Mouse (Mus musculus) hindbrain, embryonic 13.5 days (tissue): ENCODE measurements around the gene 4933415A04Rik. TPM values are rescaled to one million over a fixed set of nuclear protein-coding genes. Genes with fewer than 3 reads are reported as not detected.

Experiments
- ATAC-seq: fragments of 200-750 bp; cut with Nextera tagmentation; 2 replicates; pipeline ENCODE4 v1.8.0; 2017; ENCODE audit warnings: moderate TSS enrichment; ENCODE audit not compliant: low FRiP score
- H3K27ac ChIP-seq: fragments of 300-500 bp; sonication (generic); 2 replicates; pipeline ENCODE4 v1.5.1; 2015; ENCODE audit warnings: inconsistent platforms, mild to moderate bottlenecking, moderate library complexity
- H3K27me3 ChIP-seq: fragments of 300-500 bp; sonication (generic); 2 replicates; pipeline ENCODE4 v1.6.1; 2015; ENCODE audit warnings: mild to moderate bottlenecking, inconsistent platforms
- H3K36me3 ChIP-seq: fragments of 300-500 bp; sonication (generic); 2 replicates; pipeline ENCODE4 v1.6.1; 2015; ENCODE audit warnings: mild to moderate bottlenecking, inconsistent platforms
- H3K4me1 ChIP-seq: fragments of 300-500 bp; sonication (generic); replicated peaks from 2 replicates; pipeline ENCODE4 v1.6.1; 2015; ENCODE audit warnings: inconsistent platforms
- H3K4me2 ChIP-seq: fragments of 300-500 bp; sonication (generic); 2 replicates; pipeline ENCODE4 v1.6.1; 2015; ENCODE audit warnings: inconsistent platforms, mild to moderate bottlenecking, moderate library complexity
- H3K4me3 ChIP-seq: fragments of 300-500 bp; sonication (generic); 2 replicates; pipeline ENCODE4 v1.5.1; 2015; ENCODE audit warnings: mild to moderate bottlenecking, inconsistent platforms
- H3K9ac ChIP-seq: fragments of 300-500 bp; sonication (generic); 2 replicates; pipeline ENCODE4 v1.6.1; 2015; ENCODE audit warnings: mild to moderate bottlenecking, inconsistent platforms
- H3K9me3 ChIP-seq: fragments of 300-500 bp; sonication (generic); 2 replicates; pipeline ENCODE4 v1.6.1; 2016; ENCODE audit warnings: inconsistent platforms
- WGBS: fragments of 180-500 bp; shearing (Covaris S2); methylation state at CpG from one replicate; pipeline ENCODE4 v1.1.7; 2015; 5-methylcytosine and 5-hydroxymethylcytosine counted together
- polyA plus RNA-seq: library from polyadenylated mRNA; unstranded; fragments of >200 nt; fragmentation: Nextera tagmentation; extraction: Ambion mirVana; gene quantifications from 2 replicates; pipeline ENCODE4 v1.2.1, GENCODE M21; 2015

4933415A04Rik gene
- polyA plus RNA-seq, 1 experiment from 2014 or later, result 6.1 TPM

DNA sequence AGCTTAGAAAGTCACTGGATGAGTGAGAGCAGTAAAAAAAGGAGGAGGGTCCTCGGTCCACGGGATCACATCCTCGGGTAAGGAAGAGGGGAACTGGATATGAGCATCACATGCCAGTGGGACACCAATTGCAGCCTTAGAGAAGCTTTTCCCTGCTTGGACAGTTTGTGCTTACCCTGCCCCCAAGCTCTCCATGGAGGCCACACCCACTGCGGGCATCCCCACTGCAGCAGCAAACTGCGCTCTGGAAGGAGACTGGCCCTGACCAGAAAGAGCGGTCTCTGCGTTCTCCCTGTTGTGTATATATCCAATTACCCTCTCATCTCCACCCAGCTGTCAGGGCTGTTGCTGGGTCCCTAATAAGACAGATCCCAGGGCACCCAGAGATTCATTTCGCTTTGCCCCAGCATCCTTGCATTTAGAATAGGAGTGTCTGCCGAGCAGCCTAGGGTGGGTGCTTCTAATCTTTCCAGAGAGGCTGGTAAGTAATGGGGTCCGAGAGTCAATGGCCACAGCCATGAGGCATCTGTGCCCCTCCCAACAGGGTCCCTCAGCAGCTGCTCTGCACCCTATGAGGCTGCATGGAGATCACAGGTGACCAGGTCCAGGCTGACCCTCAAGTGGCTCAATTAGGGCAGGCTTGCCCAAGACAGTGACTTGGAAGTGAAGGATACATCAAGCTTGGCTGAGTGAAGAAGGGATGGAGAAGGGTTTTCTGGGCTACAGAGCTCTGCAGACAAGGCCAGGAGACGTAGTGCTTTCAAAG is 8.9 kb upstream of the 4933415A04Rik start:
- Histone ChIP-seq H3K36me3 (peaks cover 16% of the 10 kb centered on the region), H3K9me3 (no peaks in the 10 kb centered on the region), H3K27me3 (no peaks in the 10 kb centered on the region), H3K4me2 (no peak overlapping the region), H3K9ac (no peak overlapping the region), H3K27ac (no peak overlapping the region; the same call in 1 of the 2 replicates), H3K4me1 (peaks cover 27% of the 10 kb centered on the region), H3K4me3 (no peak overlapping the region)
- ATAC-seq, result no peak
- WGBS, result 65% methylated on average over 11 of the region's 11 CpGs

DNA sequence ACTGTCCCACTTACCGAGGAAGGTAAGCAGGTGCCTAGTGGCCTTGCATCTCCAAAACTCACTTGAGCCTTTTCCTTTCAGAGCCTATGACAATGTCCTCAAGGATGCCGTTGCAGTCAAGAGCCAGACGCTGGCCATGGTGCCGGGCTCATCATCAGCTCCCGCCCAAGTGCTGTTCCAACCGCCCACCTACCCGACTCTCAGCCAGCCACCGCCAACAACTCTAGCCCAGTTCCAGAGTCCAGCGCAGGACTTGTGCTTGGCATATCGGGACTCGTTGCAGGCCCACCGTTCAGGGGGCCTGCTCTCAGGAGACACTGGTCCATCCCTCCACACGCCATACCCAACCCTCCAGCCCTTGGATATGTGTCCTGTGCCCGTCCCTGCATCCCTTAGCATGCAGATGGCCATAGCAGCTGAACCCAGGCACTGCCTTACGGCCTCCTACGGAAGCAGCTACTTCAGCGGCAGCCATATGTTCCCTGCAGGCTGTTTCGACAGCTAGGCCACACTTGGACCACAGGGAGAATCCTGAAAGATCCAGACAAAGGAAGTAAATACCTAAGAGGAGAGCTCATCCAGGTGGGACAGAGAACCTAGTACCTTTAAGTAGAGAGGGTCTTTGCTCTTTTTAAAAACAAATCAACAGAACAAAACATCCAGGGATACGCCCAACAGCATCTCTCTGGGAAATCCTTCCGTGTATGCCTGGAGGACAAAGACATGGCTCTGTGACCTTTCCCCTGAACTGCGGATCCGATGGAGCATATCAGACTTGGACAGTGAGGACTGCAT is 1.4 kb upstream of the 4933415A04Rik start:
- Histone ChIP-seq H3K27ac (peak overlapping the region; percentile 48; the same call in 1 of the 2 replicates), H3K27me3 (no peaks in the 10 kb centered on the region), H3K4me1 (peaks cover 8% of the 10 kb centered on the region), H3K9me3 (no peaks in the 10 kb centered on the region), H3K9ac (no peak overlapping the region), H3K4me2 (no peak overlapping the region), H3K36me3 (peaks cover 45% of the 10 kb centered on the region), H3K4me3 (no peak overlapping the region)
- WGBS, result 85% methylated on average over 22 of the region's 22 CpGs
- ATAC-seq, result no peak

DNA sequence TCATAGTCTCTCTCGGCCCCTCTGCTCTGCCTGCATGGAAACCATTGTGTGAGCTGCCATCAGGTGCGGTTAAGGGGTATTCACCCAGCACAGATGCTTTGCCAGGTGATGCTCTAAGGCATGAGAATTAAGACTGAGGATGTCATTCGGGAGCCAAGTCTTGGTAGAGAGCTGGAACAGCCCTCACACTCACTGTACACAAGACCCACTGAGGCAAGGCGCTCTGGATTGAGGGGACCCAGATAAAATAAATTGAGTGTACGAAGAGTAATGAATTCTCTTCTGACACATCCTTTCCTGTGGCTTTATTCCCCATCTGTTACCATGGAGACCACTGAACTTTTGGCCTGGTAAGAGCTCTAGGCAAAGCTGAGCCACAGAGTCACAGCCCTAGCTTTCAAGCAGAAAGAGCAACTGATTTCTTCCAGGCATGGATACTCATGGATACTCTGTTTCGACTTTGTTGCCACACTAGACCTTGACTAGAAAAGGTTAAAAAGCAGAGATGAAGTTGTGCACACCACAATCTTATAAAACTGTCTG is 2.8 kb downstream of the 4933415A04Rik start:
- 0 out of 2 replicates have a peak overlapping the region, but pooled peaks have one; percentile 0 for H3K27ac ChIP-seq
- ATAC-seq, result no peak
- H3K9me3 ChIP-seq, result no peaks in the 10 kb centered on the region
- 53% methylated on average over 6 of the region's 6 CpGs for WGBS
- H3K4me1 ChIP-seq, result peaks cover 8% of the 10 kb centered on the region
- no peak overlapping the region for H3K9ac ChIP-seq
- H3K27me3 ChIP-seq, result no peaks in the 10 kb centered on the region
- H3K36me3 ChIP-seq, result peaks cover 28% of the 10 kb centered on the region
- no peak overlapping the region for H3K4me2 ChIP-seq
- no peak overlapping the region for H3K4me3 ChIP-seq

DNA sequence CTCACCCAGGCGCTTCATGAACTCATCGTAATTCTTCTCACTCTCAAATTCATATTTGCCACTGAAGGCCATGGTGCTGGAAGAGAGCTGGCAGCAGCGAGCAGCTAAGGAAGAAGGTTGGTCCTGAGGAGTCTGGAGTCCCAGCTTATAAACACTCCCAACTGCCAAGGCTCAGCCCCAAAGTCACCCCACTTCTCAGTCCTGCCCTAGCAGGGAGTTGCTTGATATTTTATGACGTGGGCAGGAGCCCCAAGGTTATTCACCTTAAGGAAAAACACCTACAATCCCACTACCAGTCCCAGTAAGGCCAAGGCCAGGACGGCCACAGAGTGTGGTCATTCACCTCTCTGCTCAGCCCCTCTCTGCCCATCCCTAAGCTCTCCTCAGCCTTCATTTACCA is 14.6 kb downstream of the 4933415A04Rik start, which contains the start of gene Fabp6:
Fabp6 (minus strand) TSS at position 101 of the 400 bp plus-strand sequence.
- Histone ChIP-seq H3K9ac (no peak within 1 kb of the TSS), H3K4me1 (no peaks in the 10 kb centered on the region), H3K27me3 (no peaks in the 10 kb centered on the region), H3K9me3 (no peaks in the 10 kb centered on the region), H3K4me3 (no peak within 1 kb of the TSS), H3K4me2 (no peak within 1 kb of the TSS), H3K27ac (no peak within 1 kb of the TSS), H3K36me3 (no peaks in the 10 kb centered on the region)
- 95% methylated on average over 5 of the region's 5 CpGs for WGBS
- ATAC-seq, result no peak

DNA sequence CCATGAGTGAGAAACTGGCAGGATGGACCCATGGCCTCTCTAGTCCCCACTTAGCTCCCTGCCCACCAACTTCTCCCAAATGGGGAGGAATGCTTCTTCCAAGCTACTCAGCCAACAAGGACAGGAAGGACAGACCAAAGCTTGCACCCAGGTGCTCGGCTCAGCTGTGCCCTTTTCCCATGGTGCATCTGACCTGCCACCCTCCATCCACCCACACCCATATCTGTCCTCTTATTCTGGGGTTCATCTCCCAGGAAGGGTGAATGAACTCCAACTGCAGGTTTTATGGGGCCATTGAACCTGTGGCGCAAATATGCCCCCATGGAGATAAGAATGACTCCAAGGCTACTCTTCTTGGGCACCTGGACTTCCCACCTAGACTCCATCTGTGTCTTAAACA is 17.4 kb downstream of the 4933415A04Rik start:
- H3K4me1 ChIP-seq, result peaks cover 12% of the 10 kb centered on the region
- no peak for ATAC-seq
- H3K4me2 ChIP-seq, result no peak overlapping the region
- H3K4me3 ChIP-seq, result no peak overlapping the region
- H3K27ac ChIP-seq, result no peak overlapping the region
- H3K27me3 ChIP-seq, result no peaks in the 10 kb centered on the region
- 98% methylated on average over 2 of the region's 2 CpGs for WGBS
- H3K9me3 ChIP-seq, result no peaks in the 10 kb centered on the region
- no peak overlapping the region for H3K9ac ChIP-seq
- H3K36me3 ChIP-seq, result no peaks in the 10 kb centered on the region

DNA sequence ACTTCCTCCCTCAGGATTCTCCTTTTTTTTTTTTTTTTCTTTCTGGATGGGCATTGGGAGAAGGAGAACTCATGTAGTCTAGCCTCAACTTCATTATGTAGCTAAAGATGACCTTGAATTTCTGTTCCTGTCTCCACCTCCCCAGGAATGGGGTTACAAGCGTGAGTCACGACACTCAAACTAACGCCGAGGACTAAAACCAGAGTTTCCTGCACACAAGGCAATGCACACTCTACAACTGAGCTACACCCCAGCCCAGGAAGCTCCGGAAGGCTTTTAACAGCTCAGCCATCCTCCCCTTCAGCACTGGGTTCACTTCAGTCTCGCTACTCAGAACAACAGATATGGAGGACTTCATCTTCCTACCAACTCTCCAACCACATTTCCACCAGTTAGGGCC is 18.1 kb downstream of the 4933415A04Rik start:
- Histone ChIP-seq H3K4me1 (peaks cover 12% of the 10 kb centered on the region), H3K9ac (no peak overlapping the region), H3K27me3 (no peaks in the 10 kb centered on the region), H3K4me3 (no peak overlapping the region), H3K9me3 (no peaks in the 10 kb centered on the region), H3K4me2 (no peak overlapping the region), H3K27ac (no peak overlapping the region), H3K36me3 (no peaks in the 10 kb centered on the region)
- 89% methylated on average over 6 of the region's 6 CpGs for WGBS
- no peak for ATAC-seq

DNA sequence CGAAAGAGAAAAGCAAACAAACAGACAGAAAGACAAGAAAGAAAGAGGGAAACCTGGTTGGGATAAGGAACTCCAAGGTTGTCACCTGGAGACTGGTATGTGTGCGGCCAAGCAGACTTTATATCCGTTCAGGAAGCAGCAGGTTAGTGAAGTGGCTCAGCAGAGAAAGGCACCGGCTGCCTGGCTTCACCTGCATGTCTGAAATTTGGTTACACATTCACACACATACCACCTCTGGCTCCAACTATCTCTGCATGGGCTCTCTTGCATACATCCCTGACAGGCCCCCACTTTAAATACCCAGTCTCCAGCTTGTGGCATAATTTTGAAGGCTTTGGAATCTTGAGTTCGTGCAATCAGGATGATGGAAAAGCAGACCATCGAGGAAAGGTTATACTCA is 19.0 kb downstream of the 4933415A04Rik start:
- Histone ChIP-seq H3K36me3 (no peaks in the 10 kb centered on the region), H3K4me1 (peaks cover 12% of the 10 kb centered on the region), H3K4me3 (no peak overlapping the region), H3K27me3 (no peaks in the 10 kb centered on the region), H3K4me2 (no peak overlapping the region), H3K27ac (no peak overlapping the region), H3K9me3 (no peaks in the 10 kb centered on the region), H3K9ac (no peak overlapping the region)
- 84% methylated on average over 6 of the region's 6 CpGs for WGBS
- ATAC-seq, result no peak

DNA sequence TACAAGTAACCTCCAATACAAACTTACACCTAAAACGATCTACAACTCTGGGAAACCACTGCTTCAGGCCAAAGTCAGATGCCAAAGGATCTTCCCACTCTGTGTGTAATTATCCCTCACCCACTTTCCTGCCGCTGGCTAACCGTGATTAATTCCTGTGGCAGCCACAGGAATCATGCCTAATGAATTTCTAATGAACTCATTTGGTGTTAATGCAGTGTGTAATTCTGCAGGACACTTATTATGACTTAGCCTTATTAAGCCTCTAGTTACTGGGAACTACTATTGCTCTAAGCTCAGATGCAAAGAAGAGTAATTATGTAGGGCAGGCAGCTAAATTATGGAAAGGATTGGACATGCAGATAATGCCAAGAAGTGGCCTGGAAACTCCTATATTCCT is 21.6 kb downstream of the 4933415A04Rik start:
- Histone ChIP-seq H3K27me3 (no peaks in the 10 kb centered on the region), H3K4me2 (no peak overlapping the region), H3K36me3 (no peaks in the 10 kb centered on the region), H3K9ac (no peak overlapping the region), H3K27ac (peak overlapping the region; percentile 58), H3K4me1 (peaks cover 21% of the 10 kb centered on the region), H3K9me3 (no peaks in the 10 kb centered on the region), H3K4me3 (no peak overlapping the region)
- no peak for ATAC-seq
- 25% methylated on average over 3 of the region's 3 CpGs for WGBS

DNA sequence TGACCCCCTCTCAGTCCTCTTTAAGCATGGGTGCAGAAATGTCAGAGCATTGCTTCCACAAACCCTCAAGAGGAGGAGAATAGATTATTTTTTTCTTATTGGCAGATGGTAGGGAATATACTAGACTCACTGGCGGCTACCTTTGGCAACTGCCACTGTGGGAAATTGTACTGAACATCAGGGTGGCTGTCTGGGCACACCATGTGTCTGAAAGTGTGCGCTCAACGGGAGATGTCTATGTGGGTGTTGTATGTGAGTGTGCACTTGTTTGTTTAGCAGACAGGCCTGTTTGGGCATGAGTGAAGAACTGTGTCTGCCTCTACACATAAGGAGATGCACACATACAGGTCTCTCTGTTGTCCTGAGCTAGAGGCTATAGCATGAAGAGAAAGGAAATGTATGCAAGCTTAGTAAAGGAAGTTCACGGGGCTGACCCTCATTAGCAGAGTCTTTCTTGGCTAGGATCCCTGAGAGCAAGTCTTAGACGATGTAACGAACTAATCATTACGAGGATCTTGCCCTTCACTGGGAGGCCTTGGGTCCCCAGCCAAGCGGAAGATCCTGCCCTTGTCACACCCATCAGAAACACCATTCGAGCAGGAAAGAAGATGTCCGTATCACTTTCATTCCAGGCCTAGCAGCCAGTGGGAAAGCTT is 23.3 kb downstream of the 4933415A04Rik start:
- no peak overlapping the region for H3K4me2 ChIP-seq
- H3K36me3 ChIP-seq, result no peaks in the 10 kb centered on the region
- H3K4me1 ChIP-seq, result peaks cover 21% of the 10 kb centered on the region
- no peak overlapping the region for H3K9ac ChIP-seq
- ATAC-seq, result no peak
- no peak overlapping the region for H3K4me3 ChIP-seq
- no peak overlapping the region for H3K27ac ChIP-seq
- H3K27me3 ChIP-seq, result no peaks in the 10 kb centered on the region
- no peaks in the 10 kb centered on the region for H3K9me3 ChIP-seq
- WGBS, result 75% methylated on average over 10 of the region's 10 CpGs

DNA sequence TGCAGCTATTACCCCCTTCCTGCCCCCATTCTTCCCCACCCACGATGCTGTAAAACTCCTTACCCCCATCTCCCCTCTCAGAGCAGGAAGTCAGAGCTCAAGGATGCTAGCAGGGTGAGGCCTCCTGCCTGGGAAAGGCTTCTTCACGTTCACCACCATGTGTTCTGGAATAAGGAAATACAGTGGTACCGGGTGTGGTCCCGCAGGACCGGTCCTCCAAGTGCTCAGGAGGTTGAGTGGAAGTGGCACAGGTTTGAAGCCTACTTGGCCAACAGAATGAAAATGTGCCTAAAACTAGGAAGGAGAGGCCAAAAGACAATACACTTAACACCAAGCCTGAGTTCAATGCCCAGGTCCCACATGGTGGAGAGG is 23.8 kb downstream of the 4933415A04Rik start:
- Histone ChIP-seq H3K4me1 (peaks cover 21% of the 10 kb centered on the region), H3K4me3 (no peak overlapping the region), H3K4me2 (no peak overlapping the region), H3K36me3 (no peaks in the 10 kb centered on the region), H3K27ac (no peak overlapping the region), H3K9ac (no peak overlapping the region), H3K9me3 (no peaks in the 10 kb centered on the region), H3K27me3 (no peaks in the 10 kb centered on the region)
- no peak for ATAC-seq
- 84% methylated on average over 5 of the region's 5 CpGs for WGBS

DNA sequence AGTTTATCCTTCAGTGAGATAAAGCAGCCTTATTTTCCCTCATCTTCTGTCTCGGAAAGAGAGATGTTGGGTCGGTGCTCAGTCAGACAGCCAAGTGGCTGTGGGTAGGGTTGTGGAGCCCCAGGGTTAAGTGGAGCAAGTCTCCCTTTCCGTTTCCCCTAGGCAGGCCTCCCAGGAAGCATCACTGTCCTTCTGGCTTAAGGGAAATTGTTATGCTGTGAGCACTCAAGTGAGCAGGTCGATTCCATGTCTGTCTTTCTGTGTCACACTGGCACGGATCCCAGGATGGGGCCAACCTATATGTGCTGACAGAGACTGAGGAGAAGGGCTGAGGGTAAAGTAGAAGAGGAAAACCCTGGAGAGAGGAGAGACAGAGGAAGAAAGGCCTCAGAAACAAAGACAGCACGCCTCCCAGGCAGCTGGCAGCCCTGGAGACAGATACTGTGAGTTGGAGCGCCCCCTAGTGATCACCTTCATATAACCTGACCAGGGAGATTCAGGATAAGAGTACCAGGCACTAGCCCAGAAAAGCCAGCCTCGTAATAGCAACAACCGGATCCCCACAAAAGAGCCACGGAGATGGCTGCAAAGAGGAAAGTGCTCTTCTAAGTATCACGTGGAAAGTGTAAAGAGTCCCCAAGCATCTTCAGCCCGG is 26.1 kb downstream of the 4933415A04Rik start:
- Histone ChIP-seq H3K36me3 (no peaks in the 10 kb centered on the region), H3K9me3 (no peaks in the 10 kb centered on the region), H3K4me3 (no peak overlapping the region), H3K4me2 (no peak overlapping the region), H3K27me3 (no peaks in the 10 kb centered on the region), H3K9ac (peak overlapping the region; percentile 46), H3K4me1 (peaks cover 29% of the 10 kb centered on the region), H3K27ac (peak overlapping the region; percentile 86)
- 22% methylated on average over 12 of the region's 12 CpGs for WGBS
- peak; percentile 78 for ATAC-seq

DNA sequence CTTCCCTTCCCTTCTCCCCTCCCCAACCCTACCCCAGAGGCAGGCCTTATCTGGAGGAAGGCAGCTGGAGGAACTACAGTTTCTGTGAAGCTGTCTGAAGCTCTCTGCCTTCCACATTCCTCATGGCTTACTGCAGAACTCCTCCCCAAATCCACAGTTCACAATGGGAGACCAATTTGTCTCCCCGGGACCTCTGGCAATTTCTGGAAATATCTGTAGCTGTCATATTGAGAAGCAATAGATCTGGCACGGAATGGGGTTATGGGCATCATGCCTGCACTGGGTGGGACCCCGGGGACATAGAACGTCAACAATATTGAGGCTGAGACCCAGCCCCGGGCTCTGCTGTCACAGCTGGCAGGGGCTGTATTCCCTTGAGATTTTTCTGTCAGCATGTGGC is 31.1 kb downstream of the 4933415A04Rik start:
- no peaks in the 10 kb centered on the region for H3K9me3 ChIP-seq
- 0 out of 2 replicates have a peak overlapping the region, but pooled peaks have one; percentile 3 for H3K9ac ChIP-seq
- 28% methylated on average over 5 of the region's 5 CpGs for WGBS
- no peak overlapping the region for H3K4me2 ChIP-seq
- ATAC-seq, result peak; percentile 53
- no peaks in the 10 kb centered on the region for H3K27me3 ChIP-seq
- H3K27ac ChIP-seq, result peak overlapping the region; percentile 75
- H3K4me3 ChIP-seq, result no peak overlapping the region
- peaks cover 24% of the 10 kb centered on the region for H3K4me1 ChIP-seq
- H3K36me3 ChIP-seq, result no peaks in the 10 kb centered on the region
